Mouse (Mus musculus) liver, postnatal 0 days (tissue): ENCODE measurements around the gene Fam162a.

ENCODE experiments used
- CTCF ChIP-seq: sonication (generic); IDR thresholded peaks from 2 replicates; pipeline ENCODE4 v1.5.1; 2016; ENCODE audit warnings: antibody characterized with exemption, low read depth
- EP300 ChIP-seq: IDR thresholded peaks from 2 replicates; pipeline ENCODE4 v1.6.1; 2016; ENCODE audit warnings: antibody characterized with exemption, low read depth, mild to moderate bottlenecking

DNA sequence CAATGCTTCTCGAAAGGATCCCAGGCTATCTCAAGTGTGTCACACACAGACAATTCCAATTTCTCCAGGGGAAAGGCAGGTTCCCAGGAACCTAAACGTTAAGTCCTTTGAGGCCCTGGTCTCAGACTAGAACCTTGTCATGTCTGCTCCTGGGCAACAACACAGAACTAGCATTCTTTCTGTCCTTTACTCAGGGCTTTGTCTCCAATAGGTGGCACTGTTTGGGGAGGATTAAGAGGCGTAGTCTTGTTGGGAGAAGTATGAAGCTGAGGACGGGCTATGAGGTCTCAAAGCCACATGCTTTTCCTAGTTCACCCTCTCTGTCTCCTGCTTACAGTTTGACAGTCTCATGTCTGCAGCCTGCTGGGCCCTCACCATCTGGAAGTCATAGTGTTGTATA, 23.9 kb downstream of the Fam162a start:
- TF ChIP-seq CTCF (peak; percentile 29; the same call in 1 of the 2 replicates), EP300 (no peak)
